In genomic region chr13:54686139-54687053, GRCm38 (mm10) we compare ENCODE assay signal across 8 mouse cellular contexts. TPM values are rescaled to one million over a fixed set of nuclear protein-coding genes. Genes with fewer than 3 reads are reported as not detected.
DNase-seq lines count a peak whose midpoint lies in the region; ATAC-seq and TF ChIP-seq lines count a peak whose summit lies in the region.

No protein-coding gene starts in this region.

- peaks cover 28% of the 10 kb centered on the region for H3K36me3 ChIP-seq in heart, embryonic 15.5 days
- H3K36me3 ChIP-seq in liver, postnatal 0 days (replicated peaks; ENCODE audit: insufficient read depth, low read length) = peaks cover 27% of the 10 kb centered on the region

- peak overlapping the region; percentile 100 for H3K4me3 ChIP-seq in left cerebral cortex, adult 2 months
- peak overlapping the region; percentile 91 for H3K4me3 ChIP-seq in heart, embryonic 15.5 days
- peak overlapping the region; percentile 90 for H3K4me3 ChIP-seq in liver, postnatal 0 days (ENCODE audit: low read depth, low read length)

- no peak for ATAC-seq in heart, embryonic 15.5 days (replicated peaks; ENCODE audit: insufficient number of reproducible peaks, insufficient read depth, low FRiP score, low read depth)
- ATAC-seq in liver, postnatal 0 days = no peak

- TF ChIP-seq EP300 in liver, postnatal 0 days (IDR thresholded peaks at IDR 0.05; ENCODE audit: low read depth) = no peak

- intact Hi-C loops in left cerebral cortex, adult 2 months (cut with DNase I) = loop anchor here (5.0 kb wide), 1 partner anchor 64 kb away; the partner anchor contains the start of gene Faf2
- intact Hi-C loops in left cerebral cortex, postnatal 14 days (cut with DNase I) = no loop called here

- H3K4me2 ChIP-seq in heart, embryonic 15.5 days = peak overlapping the region; percentile 75
- peak overlapping the region; percentile 80 for H3K4me2 ChIP-seq in liver, postnatal 0 days (ENCODE audit: low read depth, low read length)

- H3K27me3 ChIP-seq in heart, embryonic 15.5 days = no peaks in the 10 kb centered on the region
- no peaks in the 10 kb centered on the region for H3K27me3 ChIP-seq in liver, postnatal 0 days (ENCODE audit: insufficient read depth, low read length)

- H3K9me3 ChIP-seq in heart, embryonic 15.5 days (replicated peaks) = no peaks in the 10 kb centered on the region
- H3K9me3 ChIP-seq in liver, postnatal 0 days (ENCODE audit: low read length) = no peaks in the 10 kb centered on the region

- DNase-seq in left cerebral cortex, adult 2 months (ENCODE audit: extremely low spot score in 1 of 2, low spot score in 2 of 2) = no peak
- no peak for DNase-seq in left cerebral cortex, postnatal 14 days (ENCODE audit: low spot score in 2 of 2)
- peak; percentile 24 for DNase-seq in brain, embryonic 14.5 days (ENCODE audit: low read depth)
- peak; percentile 33 for DNase-seq in liver, postnatal 0 days
- DNase-seq in urinary bladder, adult 2 months (ENCODE audit: low spot score) = no peak
- no peak for DNase-seq in natural killer cell, adult 2 months (ENCODE audit: low spot score in 2 of 2)
- no peak for DNase-seq in lung, postnatal 10 days

- H3K9ac ChIP-seq in heart, embryonic 15.5 days = peak overlapping the region; percentile 94
- peak overlapping the region; percentile 91 for H3K9ac ChIP-seq in liver, postnatal 0 days (replicated peaks)

- no peak for TF ChIP-seq CTCF in left cerebral cortex, adult 2 months (IDR thresholded peaks at IDR 0.05)
- TF ChIP-seq CTCF in brain, embryonic 14.5 days (IDR thresholded peaks at IDR 0.05; ENCODE audit: borderline replicate concordance, extremely low read depth, insufficient read depth, insufficient read length) = no peak
- TF ChIP-seq CTCF in liver, postnatal 0 days (IDR thresholded peaks at IDR 0.05; ENCODE audit: low read depth) = no peak

- 5% methylated on average over 19 of the region's 19 CpGs for WGBS in heart, embryonic 15.5 days
- 8% methylated on average over 19 of the region's 19 CpGs for WGBS in liver, postnatal 0 days (ENCODE audit: insufficient replicate concordance)

- H3K4me1 ChIP-seq in heart, embryonic 15.5 days (replicated peaks) = peaks cover 47% of the 10 kb centered on the region
- H3K4me1 ChIP-seq in liver, postnatal 0 days (ENCODE audit: insufficient read depth) = peaks cover 36% of the 10 kb centered on the region

- H3K27ac ChIP-seq in left cerebral cortex, adult 2 months = peak overlapping the region; percentile 100; the same call in 1 of the 2 replicates
- H3K27ac ChIP-seq in heart, embryonic 15.5 days = peak overlapping the region; percentile 98
- peak overlapping the region; percentile 99 for H3K27ac ChIP-seq in liver, postnatal 0 days (ENCODE audit: low read depth)

- no peak for TF ChIP-seq POLR2A in brain, embryonic 14.5 days (IDR thresholded peaks at IDR 0.05; ENCODE audit: borderline replicate concordance, extremely low read depth, insufficient read depth, insufficient read length, poor library complexity, severe bottlenecking)

RNA-seq across cellular contexts. Expression of gene Rnf44, which starts 7.3 kb away (rescaled TPM):
- total RNA-seq in left cerebral cortex, adult 2 months (2021) = 100 to 1,000 TPM; 156 to 185 TPM
- total RNA-seq in left cerebral cortex, postnatal 14 days (2021) = 100 to 1,000 TPM; 138 to 149 TPM
- 197 and 215 TPM in 2 replicates for polyA plus RNA-seq in brain, embryonic 14.5 days (2012; rRNA removed)
- 48.8 and 52.9 TPM in 2 replicates for polyA plus RNA-seq in heart, embryonic 15.5 days (2015; fragmentation: Nextera tagmentation; extraction: Ambion mirVana)
- polyA plus RNA-seq in liver, postnatal 0 days (2015; fragmentation: Nextera tagmentation; extraction: Ambion mirVana) = 26.2 and 28.2 TPM in 2 replicates
- 69.3 and 86.5 TPM in 2 replicates for polyA plus RNA-seq in urinary bladder, adult 2 months (2012; rRNA removed)

RNA-seq across cellular contexts. Expression of gene Cdhr2, which starts 14.9 kb away (rescaled TPM):
- total RNA-seq in left cerebral cortex, adult 2 months (2021) = under 1 TPM; 0.16 to 0.45 TPM
- total RNA-seq in left cerebral cortex, postnatal 14 days (2021) = under 1 TPM; 0.24 to 0.36 TPM
- polyA plus RNA-seq in brain, embryonic 14.5 days (2012; rRNA removed) = 0.05 and 0.16 TPM in 2 replicates
- 0.04 and 0.06 TPM in 2 replicates for polyA plus RNA-seq in heart, embryonic 15.5 days (2015; fragmentation: Nextera tagmentation; extraction: Ambion mirVana)
- 7.0 TPM in 2 replicates for polyA plus RNA-seq in liver, postnatal 0 days (2015; fragmentation: Nextera tagmentation; extraction: Ambion mirVana)
- 0.03 TPM in 2 replicates for polyA plus RNA-seq in urinary bladder, adult 2 months (2012; rRNA removed)

Comparison
In these comparisons a context has a peak if more than half of its experiments do, and no peak if none do; other contexts are left out.
1. DNase-seq: peak in brain, embryonic 14.5 days (single experiment) and liver, postnatal 0 days (single experiment); none in left cerebral cortex, adult 2 months (0 of 2), left cerebral cortex, postnatal 14 days (0 of 2), urinary bladder, adult 2 months (single experiment), natural killer cell, adult 2 months (0 of 2) and lung, postnatal 10 days (single experiment).
2. Peak in every context shown above with its lines, with median percentiles within 50 percentile points of each other: H3K27ac ChIP-seq and H3K4me3 ChIP-seq.